Mouse (Mus musculus) T-cell, adult 2 months (primary cell): ENCODE results near the gene Rpusd4.

Source experiments
- DNase-seq: peaks from one replicate; pipeline ENCODE4 v3.0.0; 2022; ENCODE audit warnings: low spot score

Rpusd4 gene

DNA sequence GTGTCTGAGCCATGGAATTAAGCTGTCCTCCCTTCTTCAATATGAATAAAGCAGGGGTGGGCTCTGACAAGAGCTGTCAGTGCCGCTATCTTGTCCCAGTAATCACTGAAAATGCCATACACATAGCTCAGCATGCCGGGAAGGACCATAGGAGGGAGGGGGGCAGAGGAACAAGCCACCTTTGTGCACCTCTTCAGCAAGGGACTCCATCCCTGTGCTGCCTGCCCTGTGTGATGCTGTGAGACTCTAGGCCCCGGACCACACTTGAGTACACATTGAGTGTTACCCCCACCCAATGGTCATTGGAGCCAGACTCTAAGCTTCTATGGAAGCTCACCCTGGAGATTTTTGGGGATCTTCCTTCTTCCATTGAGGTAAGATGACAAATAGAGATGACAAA lies 18.7 kb downstream of the Rpusd4 start:
- DNase-seq, result no peak

DNA sequence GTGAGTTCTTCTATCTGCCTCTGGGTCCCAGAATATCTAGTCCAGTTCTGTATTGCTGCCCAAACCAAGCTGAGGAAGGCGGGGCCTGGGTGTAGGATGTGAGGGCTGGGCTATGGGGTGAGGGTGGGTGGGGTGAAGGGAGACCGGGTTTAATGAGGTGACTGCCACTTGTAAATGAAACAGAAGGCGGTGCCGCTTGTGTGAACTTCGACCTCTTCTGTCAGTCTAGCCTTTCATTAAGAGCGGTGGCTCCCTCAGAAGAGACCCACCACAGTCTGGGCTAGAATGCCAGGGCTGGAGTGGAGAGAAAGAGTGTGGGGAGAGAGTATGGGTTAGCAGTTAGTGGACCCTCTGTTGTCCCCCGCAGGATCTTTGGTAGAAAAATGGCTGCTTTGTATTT lies 22.3 kb downstream of the Rpusd4 start:
- no peak for DNase-seq

DNA sequence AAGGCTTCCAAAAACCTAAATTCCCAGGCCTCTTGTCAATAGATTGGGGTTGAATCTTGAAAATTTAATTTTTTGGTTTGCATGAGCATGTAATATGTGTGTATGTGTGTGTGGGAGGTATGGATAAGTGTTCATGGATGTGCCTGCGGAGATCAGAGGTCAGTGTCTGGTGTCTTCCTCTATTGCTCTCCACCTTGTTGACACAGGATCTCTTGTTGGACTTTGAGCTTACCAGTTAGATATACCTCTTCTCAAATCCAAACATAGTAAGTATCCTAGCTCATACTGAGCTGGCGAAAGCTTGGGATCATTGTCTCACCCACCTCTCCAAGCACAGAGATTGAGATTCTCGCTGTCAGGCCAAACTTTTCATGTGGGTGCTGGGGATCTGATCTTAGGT lies 22.8 kb downstream of the Rpusd4 start:
- DNase-seq, result no peak

DNA sequence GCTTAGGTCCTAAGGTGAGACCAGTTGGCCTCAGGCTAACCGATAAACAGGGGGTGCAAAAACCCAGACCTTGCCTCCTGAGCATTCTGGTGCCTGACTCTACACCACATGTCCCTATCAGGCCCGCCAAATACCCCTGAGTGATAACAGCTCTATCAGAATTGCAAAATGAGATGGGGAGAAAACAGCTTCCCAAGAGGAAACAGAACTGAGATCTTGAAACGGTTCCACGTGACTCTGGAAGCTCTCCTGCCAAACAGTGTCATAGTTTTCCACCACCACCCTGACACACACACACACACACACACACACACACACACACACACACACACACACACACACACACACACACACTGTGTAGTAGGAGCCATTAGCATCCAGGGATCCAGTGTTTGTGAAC lies 23.3 kb downstream of the Rpusd4 start:
- DNase-seq, result no peak

DNA sequence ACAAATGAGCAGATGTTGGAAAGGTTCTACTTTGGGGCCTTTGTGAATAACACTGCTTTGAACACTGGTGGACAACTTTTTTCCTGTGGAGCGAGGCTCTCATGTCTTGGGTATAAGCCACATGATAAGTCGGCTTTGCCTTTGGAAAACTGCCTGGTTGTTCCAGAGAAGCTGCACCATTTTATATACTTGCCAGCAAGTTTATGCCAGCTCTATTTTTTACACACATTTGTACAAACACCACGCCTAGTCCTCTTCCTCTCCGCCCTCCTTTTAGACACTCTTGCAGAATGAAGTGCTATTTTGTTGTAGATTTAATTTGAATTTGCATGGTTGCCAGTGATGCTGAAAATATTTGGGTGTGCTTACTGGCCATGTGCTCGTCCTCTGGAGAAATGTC lies 25.8 kb downstream of the Rpusd4 start:
- no peak for DNase-seq

DNA sequence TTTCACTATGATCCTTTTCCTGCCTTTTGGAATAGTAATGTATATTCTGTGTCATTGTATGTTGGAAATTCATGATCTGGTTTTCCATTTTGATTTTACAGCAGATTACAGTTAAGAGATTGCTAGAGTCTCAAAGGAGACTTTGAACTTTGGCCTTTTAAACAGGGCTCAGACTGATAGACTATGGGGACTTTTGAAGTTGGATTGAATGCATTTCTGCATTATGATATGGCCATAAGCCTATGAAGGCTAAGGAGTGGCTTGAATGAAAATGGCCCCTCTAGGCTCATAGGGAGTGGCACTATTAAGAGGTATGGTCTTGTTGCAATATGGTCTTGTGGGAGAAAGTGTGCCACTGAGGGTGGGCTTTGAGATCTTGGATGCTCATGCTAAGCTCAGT lies 30.1 kb downstream of the Rpusd4 start:
- DNase-seq, result no peak

DNA sequence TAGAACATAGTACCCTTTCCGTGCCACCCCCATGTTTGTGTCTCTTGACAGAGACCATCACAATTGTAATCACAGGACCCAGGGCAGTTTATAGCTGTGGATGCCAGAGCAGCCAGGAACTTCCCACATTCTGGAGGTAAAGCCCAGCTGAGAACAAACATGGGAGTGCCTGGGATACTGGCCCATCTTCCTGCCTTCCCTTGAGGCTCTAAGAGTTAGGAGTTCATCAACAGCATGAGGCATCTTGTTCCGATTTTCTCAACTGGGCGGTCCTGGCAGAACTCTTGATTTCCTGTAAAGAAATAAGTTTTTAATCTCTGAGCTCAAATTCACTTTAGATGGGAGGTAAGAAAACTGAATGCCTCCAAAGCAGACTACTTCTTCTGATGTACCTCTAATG lies 34.5 kb downstream of the Rpusd4 start:
- no peak for DNase-seq

DNA sequence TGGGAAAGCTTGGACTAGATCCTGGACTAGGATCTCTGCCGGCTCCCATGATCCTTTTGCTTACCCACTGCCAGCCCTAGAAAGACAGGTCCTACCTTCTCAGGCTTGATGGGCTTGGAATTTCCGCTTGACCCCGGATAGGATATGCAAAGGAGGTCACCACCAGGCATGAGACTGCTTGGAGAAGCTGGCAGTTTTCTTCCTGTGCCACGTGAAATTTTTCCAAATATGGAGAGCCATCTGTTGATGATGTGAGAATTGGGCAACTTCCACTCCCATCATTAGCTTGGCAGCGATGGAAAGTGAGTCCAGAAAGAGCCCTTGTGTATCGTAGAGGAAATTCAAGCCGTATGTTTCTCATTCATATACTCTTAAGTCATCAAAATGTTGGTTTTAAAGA lies 39.8 kb downstream of the Rpusd4 start:
- no peak for DNase-seq

DNA sequence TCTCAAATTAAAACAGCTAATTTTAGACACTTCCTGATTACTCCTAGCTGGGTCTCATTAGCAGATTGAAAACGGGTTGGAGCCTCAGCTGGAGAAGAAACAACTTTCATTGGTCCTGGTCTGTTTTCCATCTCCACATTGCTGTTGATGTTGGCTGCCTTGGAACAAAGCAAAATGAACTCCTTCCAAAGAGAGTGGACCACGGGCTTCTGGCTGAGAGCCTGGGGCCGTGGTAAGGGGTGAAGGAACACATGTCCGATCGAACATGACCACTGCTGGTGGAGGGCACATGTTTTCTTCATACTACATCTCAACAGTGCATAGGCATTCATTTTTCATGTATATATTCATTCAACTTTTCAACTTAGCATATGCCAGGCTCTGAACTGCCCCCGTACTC lies 42.7 kb downstream of the Rpusd4 start:
- DNase-seq, result no peak

DNA sequence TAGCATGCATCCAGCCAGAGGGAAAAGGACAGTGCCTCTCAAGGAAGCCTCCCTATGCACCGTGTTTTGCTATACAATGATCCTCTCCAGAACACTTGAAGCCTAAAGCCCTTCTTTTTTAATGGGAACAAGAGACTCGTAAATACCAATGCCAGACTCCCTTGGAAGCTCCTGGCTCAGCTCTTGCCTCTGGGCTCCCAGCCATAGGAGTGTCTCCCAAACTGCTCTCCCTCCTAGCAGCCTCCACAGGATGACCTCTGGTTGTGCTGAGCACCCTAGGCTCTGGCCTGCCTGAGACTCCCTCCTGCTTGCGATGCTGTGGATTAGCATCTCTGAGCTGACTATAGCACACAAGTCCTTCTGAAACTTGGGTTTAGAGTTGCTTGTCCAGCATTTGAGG lies 44.9 kb downstream of the Rpusd4 start:
- no peak for DNase-seq

DNA sequence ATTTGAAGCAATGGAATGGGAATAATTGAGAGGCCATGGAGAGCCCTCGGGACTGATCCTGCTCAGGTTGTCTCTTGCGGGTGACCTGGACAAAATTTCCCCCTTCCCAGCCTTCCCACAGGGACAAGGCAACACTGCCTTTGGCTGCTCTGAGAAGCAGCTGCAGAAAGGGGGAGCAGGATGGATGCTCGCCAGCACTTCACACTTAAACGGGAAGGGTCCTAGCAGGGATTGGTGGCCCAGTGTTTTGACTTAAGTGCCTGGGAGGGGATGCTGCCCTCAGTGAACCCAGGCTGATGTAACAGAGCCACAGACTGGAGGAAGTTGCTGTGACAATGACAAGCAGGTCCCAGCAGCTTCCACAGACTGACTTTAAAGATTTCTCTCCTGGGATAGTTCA lies 45.9 kb downstream of the Rpusd4 start:
- no peak for DNase-seq

DNA sequence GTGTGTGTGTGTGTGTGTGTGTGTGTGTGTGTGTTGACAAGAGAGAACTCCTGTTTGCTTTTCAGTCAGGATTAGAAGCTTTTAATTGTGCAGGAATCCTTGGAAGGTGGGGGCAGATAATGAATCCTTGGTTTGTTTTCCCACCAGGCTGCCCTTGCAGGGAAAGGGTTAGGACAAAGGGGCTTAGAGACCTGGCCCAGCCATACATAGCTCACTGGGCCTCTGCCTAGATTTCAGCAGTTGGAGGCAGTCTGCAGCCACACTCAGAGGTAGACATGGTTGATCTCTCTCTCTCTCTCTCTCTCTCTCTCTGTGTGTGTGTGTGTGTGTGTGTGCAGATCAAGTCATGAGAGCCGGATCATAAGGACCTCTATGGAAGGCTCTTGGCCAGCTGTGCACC lies 46.6 kb downstream of the Rpusd4 start:
- no peak for DNase-seq

DNA sequence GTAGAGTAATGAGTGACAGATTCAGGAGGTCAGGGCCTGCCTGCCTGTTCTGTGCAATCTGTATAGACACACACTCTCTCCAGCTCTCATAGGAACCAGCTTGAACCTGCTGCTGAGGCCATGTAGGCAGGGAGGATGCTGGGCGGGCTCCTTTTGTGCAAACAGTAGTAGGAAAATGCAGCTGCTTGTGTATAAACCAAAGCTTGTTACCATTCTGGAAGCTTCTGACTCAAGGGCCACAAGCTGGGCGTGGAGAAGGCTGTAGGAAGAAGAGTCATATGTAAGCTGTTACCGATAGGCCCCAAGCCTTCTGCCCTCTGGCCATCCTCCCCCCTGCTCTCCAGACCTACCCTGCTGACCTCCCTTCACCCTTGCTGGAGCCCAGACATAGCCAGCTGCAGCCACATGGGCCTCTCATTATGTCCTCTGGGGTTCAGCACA lies 49.1 kb downstream of the Rpusd4 start:
- no peak for DNase-seq

DNA sequence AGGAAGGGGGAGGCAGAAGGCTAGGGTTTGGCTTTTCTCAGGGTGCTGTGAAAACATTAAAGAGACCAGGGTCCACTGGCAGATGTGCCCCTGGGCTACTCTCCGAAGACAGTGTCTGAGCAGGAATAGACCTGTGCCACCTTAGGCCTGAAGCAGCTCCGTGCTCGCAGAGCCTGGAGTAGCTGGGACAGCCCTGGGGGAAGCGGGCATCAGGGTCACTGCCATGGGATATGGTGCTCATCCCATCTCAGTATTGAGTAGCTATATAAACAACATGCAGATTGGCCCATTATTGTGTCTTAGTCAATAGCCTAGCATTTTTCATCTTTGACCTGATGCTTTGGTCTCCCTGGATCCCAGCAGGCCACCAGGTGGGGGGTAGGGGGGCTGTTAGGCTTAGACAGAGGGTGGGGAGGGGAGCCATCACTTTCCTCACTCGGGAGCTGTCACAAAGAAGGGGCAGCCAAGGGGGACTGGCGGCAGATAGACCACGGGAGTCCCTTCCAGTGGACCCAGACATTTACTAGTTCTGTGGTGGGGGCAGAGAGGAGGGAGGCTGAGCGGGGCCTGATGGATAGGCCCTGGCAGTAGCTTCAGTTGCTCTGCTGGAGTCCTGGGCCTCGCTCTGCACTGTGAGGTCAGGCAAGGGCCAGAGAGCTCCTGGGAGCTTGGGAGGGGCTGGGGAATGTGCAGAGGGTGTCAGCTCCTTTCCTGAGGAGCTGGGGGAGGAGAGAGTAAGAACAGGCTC lies 49.7 kb downstream of the Rpusd4 start:
- no peak for DNase-seq

DNA sequence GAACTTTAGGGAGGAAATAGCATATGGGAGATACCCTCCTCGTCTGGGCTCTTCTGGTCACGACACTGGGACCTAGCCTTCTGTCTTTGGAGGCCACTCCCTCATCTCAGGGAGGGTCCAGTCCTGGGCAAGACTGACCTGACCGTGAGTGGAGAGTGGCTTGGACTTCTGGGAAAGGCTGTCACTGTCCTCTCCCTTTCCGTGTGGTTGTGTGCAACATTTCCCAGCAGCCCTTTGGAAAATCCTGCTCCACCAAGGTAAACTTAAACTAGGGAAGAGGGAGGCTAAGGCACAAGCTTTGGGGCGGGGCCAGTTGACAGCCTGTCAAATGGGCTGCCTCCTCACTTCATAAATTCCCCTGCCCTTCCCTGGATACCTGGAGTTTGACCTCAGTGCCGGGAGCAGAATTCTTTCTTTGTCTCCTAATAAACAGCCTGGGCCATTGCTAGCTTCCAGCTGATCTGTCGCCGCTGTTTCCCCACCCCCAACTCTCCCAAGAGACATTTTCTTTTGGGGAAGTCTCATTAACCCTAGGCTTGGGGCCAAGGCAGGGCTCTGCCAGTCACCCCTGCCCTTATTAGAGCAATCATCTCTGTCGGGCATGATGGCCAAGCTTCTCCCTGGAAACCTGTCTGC lies 51.0 kb downstream of the Rpusd4 start:
- no peak for DNase-seq

DNA sequence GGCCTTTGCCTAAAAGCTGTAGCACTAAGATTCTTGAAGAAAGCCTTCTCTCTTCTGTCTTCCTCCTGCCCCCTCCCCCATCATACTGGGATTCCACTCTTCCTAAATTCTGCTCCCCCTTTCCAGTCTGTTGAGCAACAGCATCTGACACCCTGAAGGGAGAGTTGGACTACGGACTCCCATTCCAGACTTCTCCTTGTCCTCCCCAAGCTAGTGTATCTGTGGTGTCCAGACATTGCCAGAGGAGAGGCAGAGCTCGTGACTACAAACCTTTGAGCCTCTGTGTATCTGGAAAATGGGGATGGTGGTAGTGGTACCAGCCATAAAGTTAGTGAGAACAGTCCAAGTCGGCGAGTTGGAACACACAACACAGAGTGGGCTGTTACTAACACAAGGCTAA lies 52.6 kb downstream of the Rpusd4 start:
- DNase-seq, result no peak

DNA sequence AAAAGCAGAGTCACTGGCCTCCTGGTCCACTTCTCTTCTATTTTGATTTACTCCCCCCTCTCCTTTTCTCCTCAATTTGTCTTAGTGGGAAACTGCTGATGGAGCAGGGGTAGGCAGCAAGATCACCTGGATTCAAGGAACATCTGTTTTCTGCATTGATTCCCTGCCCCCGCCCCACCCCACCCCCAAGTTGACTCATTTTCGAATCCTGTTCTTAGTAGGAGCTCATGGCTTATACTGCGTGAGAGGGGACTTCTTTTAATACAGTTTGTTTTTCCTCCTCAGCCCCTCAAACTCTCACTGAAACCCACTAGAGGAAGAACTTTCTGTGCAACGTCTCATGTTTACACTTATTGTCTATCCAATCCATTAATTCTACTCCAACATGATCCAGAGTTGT lies 56.3 kb downstream of the Rpusd4 start:
- DNase-seq, result no peak

DNA sequence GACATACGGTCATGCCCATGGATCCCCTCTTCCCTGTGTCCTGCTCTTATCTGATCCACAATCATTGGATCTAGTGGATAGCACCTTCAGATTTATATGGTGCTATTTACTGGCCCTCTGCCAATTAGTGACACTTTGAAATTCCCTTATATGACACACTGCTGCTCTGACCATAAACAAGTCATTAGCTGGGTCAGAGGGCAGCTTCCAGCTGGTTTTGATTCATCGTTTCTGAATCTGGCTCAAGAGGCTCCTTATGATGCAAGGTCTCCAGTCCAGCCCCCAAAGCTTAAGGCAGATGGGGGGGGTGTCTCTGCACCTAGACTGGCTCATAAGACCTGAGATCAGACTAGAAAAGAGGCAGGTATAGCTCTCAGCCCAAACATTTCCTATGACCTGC lies 56.9 kb downstream of the Rpusd4 start:
- no peak for DNase-seq

DNA sequence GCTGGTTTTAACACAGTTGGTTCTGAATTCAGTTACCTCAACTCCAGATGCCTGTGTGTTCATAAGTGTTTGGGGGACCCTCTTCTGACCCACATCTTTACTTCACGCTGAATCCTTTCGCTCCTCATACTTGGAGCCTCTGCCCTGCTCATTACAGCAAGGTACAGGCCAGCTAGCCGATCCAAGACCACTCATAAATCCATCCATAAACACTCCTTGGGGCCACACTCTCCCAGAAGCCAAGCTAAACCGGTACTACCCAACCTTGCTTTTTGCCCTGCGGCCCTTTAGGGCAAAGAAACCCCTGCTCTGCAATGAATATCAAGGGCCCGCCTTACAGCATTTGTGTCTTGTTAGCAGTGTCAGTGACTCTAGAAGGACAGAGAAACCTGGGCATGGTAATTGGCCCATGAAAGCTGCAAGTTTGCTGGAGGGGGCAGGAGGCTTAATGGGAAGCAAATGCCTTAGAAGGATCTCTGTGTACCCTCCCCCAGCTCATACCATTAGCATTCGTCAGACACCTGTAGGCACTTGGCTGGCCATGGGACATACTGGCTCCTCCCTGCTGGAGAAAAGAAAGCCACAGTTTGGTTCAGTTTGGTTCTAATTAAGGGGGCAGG lies 59.1 kb downstream of the Rpusd4 start:
- DNase-seq, result no peak
